Mouse (Mus musculus) sigmoid colon, adult 10 weeks (tissue): ENCODE measurements around the gene Mrln. TPM values are rescaled to one million over a fixed set of nuclear protein-coding genes. Genes with fewer than 3 reads are reported as not detected.

Source experiments
- polyA plus RNA-seq: library from polyadenylated mRNA; stranded (reverse); fragments of 350-450 nt; fragmentation: Illumina TruSeq; extraction: RNeasy Lipid Tissue Mini Kit (QIAGEN cat#74804); gene quantifications from one replicate; pipeline ENCODE4 v1.2.3, GENCODE M21; 2014; ENCODE audit warnings: low read depth, low replicate concordance

The Mrln gene
- not detected for polyA plus RNA-seq

GRCm38 (mm10) chr10:70204505-70205399 is at the start of gene Mrln:
TSS of gene Mrln (plus strand) at chr10:70204664.

GRCm38 (mm10) chr10:70244921-70245558 is 40.6 kb downstream of the Mrln start, which contains the start of gene Slc16a9:
TSS of gene Slc16a9 (plus strand) at chr10:70245100.

Other genes starting within 250 kb of the Mrln start
- 61.5 TPM for gene Ccdc6, start 107.5 kb upstream of the Mrln start, polyA plus RNA-seq
- 10.0 TPM for gene Slc16a9, start 40.4 kb downstream of the Mrln start, polyA plus RNA-seq
- gene Fam13c, start 235.8 kb downstream of the Mrln start, polyA plus RNA-seq: 8.5 TPM